Mouse (Mus musculus): ENCODE measurements at regions not wholly inside any gene's neighbourhood (a gene's known extent, or its start where the extent isn't known, plus 50 kb on each side); places are given as distances from the start of the nearest gene placed in this dataset.

DNA sequence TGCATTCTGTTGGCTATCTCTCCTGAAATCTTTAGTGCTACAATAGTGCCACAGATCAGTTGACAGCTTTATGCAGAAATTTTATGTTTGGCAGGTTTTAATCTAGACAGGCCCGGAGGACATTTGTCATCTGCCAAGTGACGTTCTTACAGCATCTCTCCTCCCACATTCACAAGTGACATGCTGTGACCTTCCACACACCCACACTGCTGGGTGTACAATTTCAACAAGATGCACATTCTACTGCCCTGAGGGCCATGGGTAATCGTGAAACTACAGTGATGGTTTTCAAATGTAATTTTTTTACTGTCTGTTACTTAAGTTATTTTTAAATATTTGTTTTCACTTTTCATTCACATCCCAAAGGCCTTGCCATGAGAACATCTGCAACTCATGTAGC, 639.2 kb upstream of the Gm11114 start:
- no peak for ATAC-seq (ENCODE audit: low TSS enrichment)

DNA sequence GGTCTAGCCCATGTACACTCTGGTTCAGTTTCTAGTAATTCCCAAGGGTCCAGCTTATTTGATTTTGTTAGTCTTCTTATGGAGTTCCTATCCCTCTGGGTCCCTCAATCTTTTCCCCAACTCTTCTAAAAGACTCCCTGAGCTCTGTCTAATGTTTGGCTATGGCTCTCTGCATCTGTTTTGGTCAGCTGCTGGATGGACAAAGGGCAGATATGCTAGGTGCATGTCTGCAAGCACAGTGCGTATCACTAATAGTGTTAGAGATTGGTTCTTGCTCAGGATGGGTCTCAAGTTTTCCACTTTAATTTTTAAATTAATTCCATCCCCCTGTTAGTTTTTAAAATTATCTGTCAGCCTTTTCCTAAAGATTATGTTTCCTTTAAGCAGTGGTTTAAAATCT, 634.2 kb upstream of the Gm11114 start:
- ATAC-seq (ENCODE audit: low TSS enrichment): no peak

GRCm38 (mm10) chr9:84718615-84719191, 593.9 kb upstream of the Gm11114 start:
- no peak for ATAC-seq (ENCODE audit: low TSS enrichment)

- ATAC-seq (ENCODE audit: low TSS enrichment): no peak
Observed at GRCm38 (mm10) chr9:84719396-84719795, 593.2 kb upstream of the Gm11114 start.

- no peak for ATAC-seq (ENCODE audit: low TSS enrichment)
Observed at GRCm38 (mm10) chr9:84720454-84720853, 592.1 kb upstream of the Gm11114 start.

GRCm38 (mm10) chr9:84739266-84739665, 573.3 kb upstream of the Gm11114 start:
- ATAC-seq (ENCODE audit: low TSS enrichment): no peak

GRCm38 (mm10) chr9:84740336-84740735, 572.2 kb upstream of the Gm11114 start:
- ATAC-seq (ENCODE audit: low TSS enrichment): no peak

DNA sequence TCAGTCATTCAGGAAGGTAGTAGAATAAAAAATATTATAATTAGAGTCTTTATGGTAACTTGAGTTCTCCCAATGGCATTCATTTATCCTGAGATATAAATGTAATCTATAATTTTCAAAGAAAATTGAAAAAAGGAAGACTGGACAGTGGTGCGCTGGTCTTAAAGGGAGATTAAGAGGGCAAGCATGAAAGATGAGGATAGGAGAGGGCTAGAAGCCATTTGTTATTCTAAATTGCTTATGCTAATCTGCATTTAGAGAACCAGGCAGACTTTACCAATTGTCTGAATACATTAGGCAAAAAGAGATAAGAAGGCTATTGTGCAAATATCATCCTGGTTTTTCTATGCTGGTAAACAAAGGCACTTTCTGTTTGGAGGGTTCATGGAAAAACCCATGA, 558.2 kb upstream of the Gm11114 start:
- ATAC-seq (ENCODE audit: low TSS enrichment): peak; percentile 27; the same call in 1 of the 2 replicates

GRCm38 (mm10) chr9:84754828-84755227, 557.7 kb upstream of the Gm11114 start:
- no peak for ATAC-seq (ENCODE audit: low TSS enrichment)

- no peak for ATAC-seq (ENCODE audit: low TSS enrichment)
Observed at GRCm38 (mm10) chr9:84774348-84774747, 538.2 kb upstream of the Gm11114 start.

- no peak for ATAC-seq (ENCODE audit: low TSS enrichment)
Observed at GRCm38 (mm10) chr9:84775190-84775589, 537.4 kb upstream of the Gm11114 start.

DNA sequence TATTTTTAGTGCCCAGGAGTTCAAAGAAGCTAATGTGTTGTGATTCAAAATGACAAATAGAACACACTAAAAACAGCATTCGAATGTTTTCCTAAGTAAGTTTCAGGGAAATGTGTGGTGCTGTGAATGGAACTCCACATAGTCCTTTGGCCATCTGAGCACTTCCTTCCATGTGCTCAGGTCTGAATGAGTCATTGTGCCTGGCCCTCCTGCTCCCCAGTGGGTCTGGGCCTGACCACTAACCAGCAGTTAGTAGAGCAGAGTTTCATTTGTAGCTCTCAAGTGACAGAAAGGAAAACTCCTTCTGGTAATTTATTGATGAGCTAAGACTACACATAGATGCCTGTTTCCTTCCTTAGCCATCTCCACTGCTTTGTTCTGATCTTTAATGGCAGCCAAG, 533.4 kb upstream of the Gm11114 start:
- ATAC-seq (ENCODE audit: low TSS enrichment): no peak

- ATAC-seq (ENCODE audit: low TSS enrichment): no peak
Observed at GRCm38 (mm10) chr9:84825768-84826167, 486.8 kb upstream of the Gm11114 start.

DNA sequence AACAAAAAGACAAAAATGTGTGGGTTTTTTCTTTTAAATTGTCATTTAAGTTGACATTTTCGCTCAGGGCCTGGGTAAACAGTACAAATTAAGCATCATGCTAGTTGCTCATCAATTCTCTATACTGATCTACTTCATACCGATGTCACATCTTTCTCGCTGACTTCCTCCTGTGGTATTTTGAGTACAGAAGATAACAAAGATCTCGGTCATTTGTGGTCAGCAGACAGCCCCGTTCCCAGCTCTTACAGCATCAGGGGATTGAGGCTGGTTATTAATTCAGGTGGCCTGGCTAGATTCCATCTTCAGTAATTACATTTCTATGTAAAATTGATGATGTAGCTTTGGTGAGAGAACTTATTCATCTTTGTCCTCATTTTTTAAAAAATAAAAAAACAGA, 483.6 kb upstream of the Gm11114 start:
- no peak for ATAC-seq (ENCODE audit: low TSS enrichment)

GRCm38 (mm10) chr9:84830639-84831038, 481.9 kb upstream of the Gm11114 start:
- no peak for ATAC-seq (ENCODE audit: low TSS enrichment)

- no peak for ATAC-seq (ENCODE audit: low TSS enrichment)
Observed at GRCm38 (mm10) chr9:84837498-84837897, 475.1 kb upstream of the Gm11114 start.

GRCm38 (mm10) chr9:84844021-84844420, 468.6 kb upstream of the Gm11114 start:
- ATAC-seq (ENCODE audit: low TSS enrichment): no peak

DNA sequence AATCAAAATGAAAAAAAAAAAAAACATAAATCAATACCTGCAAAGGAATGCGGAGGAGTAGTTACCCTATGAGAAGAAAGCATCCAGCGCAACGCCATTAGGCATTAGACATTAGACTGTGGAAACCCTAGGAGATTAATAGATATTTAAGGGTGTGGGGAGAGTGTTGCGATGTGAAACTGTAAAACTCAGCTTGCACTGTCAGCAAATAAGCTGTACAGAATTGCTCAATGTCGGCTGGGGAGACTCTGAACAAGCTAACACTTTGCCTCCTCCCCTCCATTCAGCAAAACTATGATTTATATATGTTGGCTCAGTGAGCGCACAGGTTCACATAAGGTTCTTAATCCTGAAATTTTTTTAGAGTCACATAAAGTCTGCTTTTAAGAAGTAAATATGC, 451.0 kb upstream of the Gm11114 start:
- no peak for ATAC-seq (ENCODE audit: low TSS enrichment)

DNA sequence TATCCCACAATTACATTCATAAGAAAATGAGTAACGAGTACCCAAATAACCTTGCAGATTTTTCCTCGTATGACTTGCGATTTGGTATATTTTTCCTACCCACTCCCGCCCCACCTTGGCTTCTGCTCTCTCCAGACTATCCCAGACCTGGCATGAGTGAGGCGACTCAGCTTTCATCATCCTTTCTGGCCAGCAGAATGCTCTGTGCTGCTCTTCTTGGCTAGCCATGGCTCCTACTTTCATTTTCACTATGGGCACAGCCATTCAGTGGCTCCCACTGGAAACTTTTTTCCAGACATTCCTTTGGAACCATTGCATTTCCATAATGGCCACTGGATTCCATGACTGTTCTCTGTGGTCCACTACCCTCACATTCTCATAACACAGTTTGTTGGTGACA, 449.1 kb upstream of the Gm11114 start:
- no peak for ATAC-seq (ENCODE audit: low TSS enrichment)

GRCm38 (mm10) chr9:84894148-84894547, 418.4 kb upstream of the Gm11114 start:
- ATAC-seq (ENCODE audit: low TSS enrichment): no peak

- ATAC-seq (ENCODE audit: low TSS enrichment): no peak
Observed at GRCm38 (mm10) chr9:84896073-84896472, 416.5 kb upstream of the Gm11114 start.

DNA sequence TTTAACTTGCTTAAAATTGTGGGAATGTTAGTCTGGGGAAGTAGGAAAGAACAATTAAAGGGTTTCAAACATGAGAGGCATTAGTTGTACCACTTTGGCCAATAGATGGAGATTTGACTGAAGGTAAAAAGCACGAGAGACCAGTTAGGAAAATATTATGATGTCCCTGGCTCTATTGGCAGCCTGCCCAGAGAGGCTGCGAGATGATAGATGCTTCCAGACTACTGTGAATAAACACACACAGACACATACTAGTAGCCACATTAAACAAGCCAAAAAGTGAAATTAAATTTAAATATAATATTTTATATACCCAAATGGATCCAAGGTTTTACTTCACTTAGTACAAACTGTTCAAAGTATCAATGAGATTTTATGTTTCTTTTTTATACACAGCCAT, 411.9 kb upstream of the Gm11114 start:
- ATAC-seq (ENCODE audit: low TSS enrichment): no peak

DNA sequence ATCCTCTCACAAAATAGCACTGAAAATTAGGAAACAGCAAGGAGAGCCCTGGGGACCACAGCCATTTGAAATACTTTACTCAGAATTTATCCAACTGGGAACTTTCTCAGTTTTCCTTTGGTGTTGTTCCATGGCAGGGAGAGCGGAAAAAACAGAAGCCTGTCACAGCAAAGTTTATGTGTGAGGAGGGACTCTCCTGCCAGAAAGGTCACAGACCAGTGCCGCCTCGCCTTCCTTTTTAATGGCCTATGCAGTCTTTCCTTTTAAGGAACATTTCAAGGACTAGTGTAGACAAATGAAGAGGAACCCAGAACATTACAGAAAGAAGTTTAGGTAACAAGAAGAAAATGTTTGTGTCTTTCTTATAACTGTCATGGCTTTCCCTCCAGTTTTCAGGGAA, 406.3 kb upstream of the Gm11114 start:
- ATAC-seq (ENCODE audit: low TSS enrichment): no peak

GRCm38 (mm10) chr9:84913321-84913720, 399.3 kb upstream of the Gm11114 start:
- no peak for ATAC-seq (ENCODE audit: low TSS enrichment)

- no peak for ATAC-seq (ENCODE audit: low TSS enrichment)
Observed at GRCm38 (mm10) chr9:84922306-84922705, 390.3 kb upstream of the Gm11114 start.

All from frontal cortex, adult (tissue).